Mouse (Mus musculus) layer of hippocampus, postnatal 36 days (tissue): ENCODE data around the gene Ifna7. TPM values are rescaled to one million over a fixed set of nuclear protein-coding genes. Genes with fewer than 3 reads are reported as not detected.

ENCODE experiments used
- DNase-seq, 2 experiments: peaks; one replicate each; pipeline ENCODE4 v3.0.0; 2022
- total RNA-seq, 2 experiments: library from RNA; stranded (reverse); gene quantifications; 2 replicates each; pipeline ENCODE4 v1.2.3; 2021

Gene Ifna7
- total RNA-seq, 2 experiments from 2014 or later, result not detected

DNA sequence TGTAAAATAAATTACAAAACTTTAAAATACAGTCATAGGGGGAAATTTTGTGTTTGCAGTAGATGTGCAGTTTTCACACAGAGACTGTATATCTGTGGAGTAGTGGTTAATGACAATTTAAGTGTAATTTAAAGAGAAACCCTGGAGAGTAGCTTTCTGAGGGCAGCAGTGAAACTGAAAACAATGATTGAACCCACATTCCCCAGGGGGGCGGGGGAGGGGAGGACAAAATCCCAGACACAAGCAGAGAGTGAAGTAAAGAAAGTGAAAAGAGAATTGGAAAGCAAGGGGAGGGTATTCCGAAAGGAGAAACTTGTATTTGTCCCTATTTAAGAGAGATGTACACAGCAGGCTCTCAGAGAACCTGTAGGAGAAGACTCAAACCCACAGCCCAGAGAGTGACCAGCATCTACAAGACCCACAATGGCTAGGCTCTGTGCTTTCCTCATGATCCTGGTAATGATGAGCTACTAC, 25.4 kb downstream of the Ifna7 start, which contains the start of gene Ifna4:
Gene Ifna4 (plus strand): TSS at position 424 of the 474 bp plus-strand sequence.
- DNase-seq, result no peak

DNA sequence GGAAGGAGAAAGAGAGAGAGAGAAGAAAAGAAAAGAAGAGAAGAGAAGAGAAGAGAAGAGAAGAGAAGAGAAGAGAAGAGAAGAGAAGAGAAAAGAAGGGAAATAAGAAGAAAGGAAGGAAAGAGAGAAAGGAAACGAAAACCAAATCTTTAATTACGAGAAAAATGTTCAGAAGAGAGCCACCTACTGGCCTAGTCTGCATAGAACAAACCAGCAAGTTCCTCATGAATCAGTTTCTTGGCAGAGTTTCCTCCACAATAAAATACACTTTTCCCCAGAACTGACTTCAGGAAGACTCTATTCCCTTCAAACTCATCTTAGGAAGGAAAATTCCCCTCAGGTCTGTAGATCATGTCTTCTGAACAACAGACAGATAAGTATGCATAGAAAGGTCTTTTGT, 29.3 kb downstream of the Ifna7 start:
- DNase-seq, result no peak

DNA sequence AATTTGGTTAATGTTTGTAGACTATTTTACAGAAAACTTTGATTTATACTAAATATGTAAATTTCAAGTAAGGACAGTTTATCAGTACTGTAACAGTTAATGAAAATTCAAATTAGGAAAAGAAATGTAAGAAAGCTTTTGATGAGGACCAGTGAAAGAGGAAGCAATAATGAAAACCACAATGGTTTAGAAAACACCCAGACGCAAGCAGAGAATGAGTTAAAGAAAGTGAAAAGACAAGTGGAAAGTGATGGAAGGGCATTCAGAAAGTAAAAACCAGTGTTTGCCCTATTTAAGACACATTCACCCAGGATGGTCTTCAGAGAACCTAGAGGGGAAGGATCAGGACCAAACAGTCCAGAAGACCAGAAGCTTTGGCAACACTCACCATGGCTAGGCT, 33.7 kb downstream of the Ifna7 start, which contains the start of gene Ifna1:
Gene Ifna1 (plus strand): TSS at position 390 of the 400 bp plus-strand sequence.
- DNase-seq, result no peak

DNA sequence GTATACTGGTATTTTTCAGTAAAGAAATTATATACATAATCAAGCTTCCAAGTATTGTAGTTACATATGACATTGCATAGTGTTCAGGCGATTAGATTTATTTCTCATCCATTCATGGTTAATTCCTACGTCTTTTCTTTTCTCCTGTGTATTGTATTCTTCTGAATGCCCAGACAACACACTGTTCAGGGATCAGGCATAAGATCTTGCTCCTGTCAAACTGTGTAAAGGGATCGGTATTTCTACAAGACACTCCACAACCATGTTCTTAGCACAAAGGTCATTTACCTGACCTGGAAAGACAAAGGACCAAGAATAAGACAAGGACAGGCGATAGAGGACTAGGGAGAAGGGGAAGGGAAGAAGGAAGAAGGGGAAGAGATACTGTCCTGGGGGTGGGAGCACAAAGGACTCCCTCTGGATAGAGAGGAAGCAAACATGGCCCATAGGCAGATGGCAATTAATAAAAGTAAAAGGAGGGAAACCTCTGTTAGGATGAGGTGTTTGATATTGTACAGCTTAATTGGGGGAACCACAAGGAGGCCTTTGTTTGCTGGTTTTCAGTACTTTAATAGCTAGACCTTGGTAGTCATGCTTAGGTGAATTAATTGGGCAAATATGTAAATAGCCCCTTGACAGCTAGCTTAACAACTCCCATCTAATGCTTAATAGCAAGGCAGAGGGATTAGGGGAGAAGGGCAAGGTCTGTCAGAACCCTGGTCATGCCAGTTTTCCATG, 35.2 kb downstream of the Ifna7 start:
- DNase-seq, result no peak

DNA sequence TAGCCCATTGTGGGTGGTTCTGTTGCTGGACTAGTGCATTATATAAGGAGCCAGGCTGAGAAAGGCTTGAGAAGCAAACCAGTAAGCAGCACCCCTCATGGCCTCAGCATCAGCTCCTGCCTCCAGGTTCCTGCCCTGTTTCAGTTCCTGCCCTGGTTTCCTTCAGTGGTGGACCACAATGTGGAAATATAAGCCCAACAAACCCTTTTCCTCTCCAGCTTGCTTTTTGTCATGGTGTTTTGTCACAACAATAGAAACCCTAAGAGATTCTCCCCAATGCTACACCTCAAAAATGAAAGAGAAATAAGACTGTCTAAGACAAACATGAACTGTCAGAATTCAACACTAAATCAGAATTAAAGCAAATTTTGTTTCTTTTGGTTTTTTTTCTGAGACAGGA, 43.2 kb downstream of the Ifna7 start:
- DNase-seq, result no peak

DNA sequence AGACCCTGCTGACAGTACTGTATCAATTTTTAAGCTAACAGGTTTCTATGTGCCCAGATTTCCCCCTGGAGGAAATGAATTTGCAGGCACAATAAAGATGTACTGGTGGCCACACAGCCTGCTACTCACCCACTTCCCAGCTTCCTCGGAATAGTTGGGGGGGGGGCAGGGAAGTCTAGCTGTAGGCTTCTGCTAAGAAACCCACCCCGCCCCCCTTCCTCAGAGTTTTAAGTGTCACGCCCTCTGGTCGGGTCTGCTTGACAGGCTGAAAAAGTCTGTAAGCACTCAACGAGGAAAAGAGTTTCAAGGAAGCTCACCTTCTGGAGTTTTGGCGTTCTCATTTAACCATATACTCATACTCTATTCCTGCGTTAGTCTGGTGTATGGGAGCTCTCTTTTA, 47.3 kb downstream of the Ifna7 start:
- DNase-seq, result no peak

DNA sequence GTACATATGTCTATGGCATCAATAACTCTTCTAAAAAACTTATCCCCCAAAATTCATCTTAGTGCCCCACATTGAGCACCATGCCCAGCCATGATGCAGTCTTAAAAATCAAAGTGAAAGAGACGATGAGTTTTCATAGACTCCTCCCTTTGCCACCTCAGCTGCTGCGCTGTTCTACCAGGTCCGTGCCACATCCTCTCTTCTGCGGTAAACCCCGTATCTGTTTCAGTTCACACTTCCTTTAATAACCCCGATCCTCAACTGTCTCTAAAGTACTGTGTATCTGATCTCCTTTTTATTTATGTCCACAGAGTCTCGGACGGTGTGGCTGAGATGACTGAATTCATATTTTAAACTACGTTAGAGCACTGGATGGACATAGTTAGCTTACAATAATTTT, 48.6 kb downstream of the Ifna7 start:
- no peak for DNase-seq

DNA sequence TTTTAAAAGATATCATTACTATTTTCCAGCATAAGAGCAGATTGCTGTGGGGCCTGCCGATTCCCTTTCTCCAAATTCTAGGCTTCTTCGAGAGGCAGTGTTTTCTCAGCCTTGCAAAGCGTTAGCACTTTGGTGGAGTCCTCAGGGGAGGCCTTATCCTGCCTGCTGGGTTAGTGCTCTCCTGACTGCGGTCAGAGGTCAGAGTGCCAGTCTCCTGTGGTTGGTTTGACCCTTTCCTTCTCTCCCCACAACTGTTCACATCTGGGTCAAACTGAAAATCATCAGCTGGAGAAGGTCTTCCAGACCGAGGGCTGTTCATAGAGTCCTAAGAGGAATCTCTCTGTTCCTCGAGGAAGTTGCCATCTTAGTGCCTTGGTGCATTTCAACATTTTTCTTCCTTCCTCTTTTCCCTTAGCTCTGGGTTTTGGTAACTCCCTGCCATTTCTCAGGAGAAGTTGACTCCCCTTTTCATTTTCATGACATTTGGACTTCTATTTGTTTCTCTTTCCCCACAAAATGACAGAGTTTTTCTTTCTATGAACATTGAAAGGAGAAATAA, 49.1 kb downstream of the Ifna7 start:
- DNase-seq, result no peak

Other genes with a start within 250 kb of the Ifna7 start
- not detected for gene Ifna14, start 244.4 kb upstream of the Ifna7 start, total RNA-seq
- not detected for gene Ifna9, start 223.8 kb upstream of the Ifna7 start, total RNA-seq
- not detected for gene Ifna12, start 212.9 kb upstream of the Ifna7 start, total RNA-seq
- gene C87499, start 181.8 kb upstream of the Ifna7 start, total RNA-seq, result not detected
- gene Ifna13, start 171.8 kb upstream of the Ifna7 start, total RNA-seq, result not detected
- gene Ifna16, start 139.3 kb upstream of the Ifna7 start, total RNA-seq, result not detected
- not detected for gene Ifna2, start 132.3 kb upstream of the Ifna7 start, total RNA-seq
- gene Ifnab, start 124.9 kb upstream of the Ifna7 start, total RNA-seq, result not detected
- 1 to 10 TPM in 1 of 2 experiments, under 1 TPM in 1; 0.90 to 1.5 TPM for gene Gm26566, start 94.4 kb upstream of the Ifna7 start, total RNA-seq
- 100 to 1,000 TPM; 105 to 112 TPM for gene Klhl9, start 93.8 kb upstream of the Ifna7 start, total RNA-seq
- gene Gm13271, start 61.4 kb upstream of the Ifna7 start, total RNA-seq, result not detected
- gene Gm13283, start 56.1 kb upstream of the Ifna7 start, total RNA-seq, result not detected
- gene Gm13290, start 42.4 kb upstream of the Ifna7 start, total RNA-seq, result not detected
- not detected for gene Gm13289, start 39.3 kb upstream of the Ifna7 start, total RNA-seq
- not detected for gene Gm13272, start 36.4 kb upstream of the Ifna7 start, total RNA-seq
- not detected for gene Ifnz, start 34.1 kb upstream of the Ifna7 start, total RNA-seq
- not detected for gene Gm13276, start 30.5 kb upstream of the Ifna7 start, total RNA-seq
- gene Gm13277, start 27.6 kb upstream of the Ifna7 start, total RNA-seq, result not detected
- gene Gm13278, start 24.7 kb upstream of the Ifna7 start, total RNA-seq, result not detected
- gene Gm13275, start 21.7 kb upstream of the Ifna7 start, total RNA-seq, result not detected
- not detected for gene Gm13279, start 18.8 kb upstream of the Ifna7 start, total RNA-seq
- gene Gm13285, start 16.6 kb upstream of the Ifna7 start, total RNA-seq, result not detected
- not detected for gene Gm13287, start 13.0 kb upstream of the Ifna7 start, total RNA-seq
- gene Gm13288, start 10.7 kb upstream of the Ifna7 start, total RNA-seq, result not detected
- not detected for gene Ifna11, start 3.7 kb downstream of the Ifna7 start, total RNA-seq
- not detected for gene Ifna6, start 11.2 kb downstream of the Ifna7 start, total RNA-seq
- gene Ifna5, start 19.3 kb downstream of the Ifna7 start, total RNA-seq, result not detected
- gene Ifna4, start 25.6 kb downstream of the Ifna7 start, total RNA-seq, result not detected
- not detected for gene Ifna1, start 33.9 kb downstream of the Ifna7 start, total RNA-seq
- not detected for gene Ifne, start 64.0 kb downstream of the Ifna7 start, total RNA-seq